Mouse (Mus musculus) heart, postnatal 0 days (tissue): ENCODE results near the gene Atp6v0d1.

Source experiments
- CTCF ChIP-seq: IDR thresholded peaks from 2 replicates; pipeline ENCODE4 v1.5.1; 2016; ENCODE audit warnings: antibody characterized with exemption, control low read depth, low read depth
- EP300 ChIP-seq: IDR thresholded peaks from 2 replicates; pipeline ENCODE4 v1.6.1; 2016; ENCODE audit warnings: antibody characterized with exemption, low read depth

DNA sequence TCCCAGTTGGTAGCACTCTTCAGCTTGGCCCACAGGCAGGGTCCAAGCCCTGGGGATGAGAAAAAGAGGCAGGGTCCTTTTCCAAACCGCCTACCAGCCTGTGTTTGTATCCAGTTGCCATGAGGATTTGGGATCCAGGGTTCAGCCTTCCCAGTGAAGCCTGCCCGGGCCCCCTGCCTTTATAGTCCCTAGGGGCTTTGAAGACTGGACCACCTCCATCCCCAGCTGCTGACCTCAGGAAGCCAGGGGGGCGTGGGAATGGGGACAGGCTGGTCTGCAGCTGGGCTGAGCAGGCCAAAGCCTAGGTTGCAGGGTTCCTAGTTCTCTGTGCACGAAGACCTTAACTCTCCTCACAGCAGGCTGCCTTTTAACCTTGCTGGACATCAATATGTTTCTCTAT, 90.6 kb downstream of the Atp6v0d1 start:
- TF ChIP-seq EP300, result no peak
- no peak for TF ChIP-seq CTCF
